24 mouse cellular contexts compared by ENCODE assay signal in genomic region chr14:79269551-79269950, GRCm38 (mm10). TPM values are rescaled to one million over a fixed set of nuclear protein-coding genes. Genes with fewer than 3 reads are reported as not detected.
A peak's percentile ranks its signal among the peaks of the same experiment; 100 is the strongest.
DNase-seq lines count a peak whose midpoint lies in the region; ATAC-seq and TF ChIP-seq lines count a peak whose summit lies in the region.
"Had no signal": no experiment of that assay in that cellular context is flagged by ENCODE, and none has a peak within 500 bp of the region (broad histone marks: within the 10 kb centered on the region; RNA-seq: fewer than 3 reads in every experiment).

No protein-coding gene starts in this region.

- TF ChIP-seq CTCF in heart, adult 2 months (IDR thresholded peaks at IDR 0.05) = no peak
- no peak for TF ChIP-seq CTCF in midbrain, postnatal 0 days (IDR thresholded peaks at IDR 0.05)

- H3K27ac ChIP-seq in heart, adult 2 months = peak overlapping the region; percentile 82
- no peak overlapping the region for H3K27ac ChIP-seq in heart, embryonic 11.5 days (ENCODE audit: low read depth, low read length)
- no peak overlapping the region for H3K27ac ChIP-seq in midbrain, postnatal 0 days (ENCODE audit: low read depth, low read length)
- H3K27ac ChIP-seq in midbrain, embryonic 15.5 days = no peak overlapping the region
- H3K27ac ChIP-seq: hindbrain, embryonic 10.5 days; liver, embryonic 12.5 days; neural tube, embryonic 13.5 days had no signal

- DNase-seq in heart, adult 2 months = no peak
- peak; percentile 74 for DNase-seq in kidney, adult 9 months
- DNase-seq in kidney, adult 18-20 months = no peak
- DNase-seq in midbrain, postnatal 0 days (ENCODE audit: low spot score) = peak; percentile 30
- no peak for DNase-seq in spleen, postnatal 4 days (ENCODE audit: low spot score in 2 of 2)
- DNase-seq: adrenal gland, postnatal 25 days; cerebellum, postnatal 14 days; layer of hippocampus, adult 9-11 months had no signal

- no peak overlapping the region for H3K4me3 ChIP-seq in heart, adult 2 months
- H3K4me3 ChIP-seq in heart, embryonic 11.5 days (ENCODE audit: low read depth, low read length) = no peak overlapping the region
- no peak overlapping the region for H3K4me3 ChIP-seq in midbrain, postnatal 0 days (ENCODE audit: low read depth, low read length)
- H3K4me3 ChIP-seq in midbrain, embryonic 15.5 days = no peak overlapping the region
- H3K4me3 ChIP-seq: hindbrain, embryonic 10.5 days; liver, embryonic 12.5 days; neural tube, embryonic 13.5 days had no signal

- H3K9me3 ChIP-seq in heart, embryonic 11.5 days (replicated peaks; ENCODE audit: control insufficient read depth, low read length) = no peaks in the 10 kb centered on the region
- H3K9me3 ChIP-seq in midbrain, postnatal 0 days (ENCODE audit: low read length) = no peaks in the 10 kb centered on the region
- H3K9me3 ChIP-seq in midbrain, embryonic 15.5 days = no peaks in the 10 kb centered on the region
- H3K9me3 ChIP-seq: G1E; liver, embryonic 12.5 days had no signal

- peaks cover 5% of the 10 kb centered on the region for H3K36me3 ChIP-seq in heart, adult 2 months (ENCODE audit: control insufficient read depth, insufficient read depth, low read length)
- no peaks in the 10 kb centered on the region for H3K36me3 ChIP-seq in heart, embryonic 11.5 days (ENCODE audit: control insufficient read depth, insufficient read depth, low read length)
- H3K36me3 ChIP-seq in midbrain, postnatal 0 days (ENCODE audit: insufficient read depth, low read length) = no peaks in the 10 kb centered on the region
- H3K36me3 ChIP-seq in midbrain, embryonic 15.5 days (replicated peaks) = no peaks in the 10 kb centered on the region
- H3K36me3 ChIP-seq: G1E; hindbrain, embryonic 10.5 days; liver, embryonic 12.5 days; neural tube, embryonic 13.5 days had no signal

- no peak for TF ChIP-seq POLR2A in heart, adult 2 months (IDR thresholded peaks at IDR 0.05; ENCODE audit: insufficient read depth, low read depth, low read length)

- no peak for TF ChIP-seq EP300 in heart, adult 2 months (IDR thresholded peaks at IDR 0.05; ENCODE audit: insufficient read depth, low read depth, low read length)

- H3K4me2 ChIP-seq in heart, embryonic 11.5 days = no peak overlapping the region
- H3K4me2 ChIP-seq in midbrain, postnatal 0 days (ENCODE audit: low read depth, low read length, poor library complexity, severe bottlenecking) = no peak overlapping the region
- no peak overlapping the region for H3K4me2 ChIP-seq in midbrain, embryonic 15.5 days
- H3K4me2 ChIP-seq: liver, embryonic 12.5 days; neural tube, embryonic 13.5 days had no signal

- peaks cover 13% of the 10 kb centered on the region for H3K4me1 ChIP-seq in heart, adult 2 months (ENCODE audit: control insufficient read depth, insufficient read depth, low read length)
- H3K4me1 ChIP-seq in heart, embryonic 11.5 days (ENCODE audit: control insufficient read depth, insufficient read depth, low read length) = peaks cover 4% of the 10 kb centered on the region; the same call in 1 of the 2 replicates
- no peaks in the 10 kb centered on the region; the same call in 1 of the 2 replicates for H3K4me1 ChIP-seq in midbrain, postnatal 0 days (ENCODE audit: insufficient read depth, low read length)
- H3K4me1 ChIP-seq in midbrain, embryonic 15.5 days = peaks cover 14% of the 10 kb centered on the region
- H3K4me1 ChIP-seq: liver, embryonic 12.5 days had no signal

- H3K9ac ChIP-seq in heart, adult 2 months (ENCODE audit: low read depth, low read length) = no peak overlapping the region
- no peak overlapping the region for H3K9ac ChIP-seq in heart, embryonic 11.5 days (ENCODE audit: low read depth, low read length)
- no peak overlapping the region for H3K9ac ChIP-seq in midbrain, postnatal 0 days (replicated peaks; ENCODE audit: low read length, poor library complexity, severe bottlenecking)
- H3K9ac ChIP-seq in midbrain, embryonic 15.5 days = no peak overlapping the region
- H3K9ac ChIP-seq: liver, embryonic 12.5 days; neural tube, embryonic 13.5 days had no signal

- H3K79me2 ChIP-seq in heart, adult 2 months (replicated peaks; ENCODE audit: control insufficient read depth, insufficient read depth, low read length) = no peaks in the 10 kb centered on the region

- H3K27me3 ChIP-seq in heart, adult 2 months (ENCODE audit: control insufficient read depth, insufficient read depth, low read length) = no peaks in the 10 kb centered on the region
- no peaks in the 10 kb centered on the region for H3K27me3 ChIP-seq in heart, embryonic 11.5 days (ENCODE audit: control insufficient read depth, insufficient read depth, low read length)
- no peaks in the 10 kb centered on the region for H3K27me3 ChIP-seq in midbrain, postnatal 0 days (ENCODE audit: insufficient read depth, low read length)
- H3K27me3 ChIP-seq in midbrain, embryonic 15.5 days (replicated peaks) = no peaks in the 10 kb centered on the region
- H3K27me3 ChIP-seq: liver, embryonic 12.5 days; neural tube, embryonic 13.5 days had no signal

- WGBS in heart, adult 2 months = 14% methylated on average over 1 of the region's 1 CpGs
- WGBS in heart, embryonic 11.5 days (ENCODE audit: insufficient replicate concordance) = 71% methylated on average over 1 of the region's 1 CpGs
- WGBS in midbrain, postnatal 0 days = 83% methylated on average over 1 of the region's 1 CpGs
- 86% methylated on average over 1 of the region's 1 CpGs for WGBS in midbrain, embryonic 15.5 days

- ATAC-seq in heart, embryonic 11.5 days (replicated peaks; ENCODE audit: insufficient number of reproducible peaks, low FRiP score, low TSS enrichment) = no peak
- no peak for ATAC-seq in midbrain, postnatal 0 days (ENCODE audit: low FRiP score)
- no peak for ATAC-seq in midbrain, embryonic 15.5 days (replicated peaks)
- no peak for ATAC-seq in CD4-positive, CD25-positive, alpha-beta regulatory T cell, adult 4 months
- ATAC-seq: intestine, embryonic 16.5 days; liver, embryonic 12.5 days; midbrain, embryonic 16.5 days had no signal

- intact Hi-C loops in heart, adult 2 months (cut with DNase I) = loop anchor here (2.0 kb wide), 1 partner anchor 41 kb away; no protein-coding TSS in a partner anchor

RNA-seq across cellular contexts. Expression of gene Zfp957, which starts 22.4 kb away (rescaled TPM):
- not detected for total RNA-seq in heart, adult 2 months (2021)
- not detected in 2 replicates for polyA plus RNA-seq in heart, adult 2 months (2012; rRNA removed)
- polyA plus RNA-seq in heart, embryonic 11.5 days (2014; fragmentation: Nextera tagmentation; extraction: Ambion mirVana) = not detected in 2 replicates
- not detected in 2 replicates for total RNA-seq in midbrain, postnatal 0 days (2014; rRNA removed)
- polyA plus RNA-seq in midbrain, postnatal 0 days (2015; fragmentation: Nextera tagmentation; extraction: Ambion mirVana) = 0.07 TPM in 1 of 2 replicates, not detected in the other
- 0.06 TPM in 1 of 2 replicates, not detected in the other for polyA plus RNA-seq in midbrain, embryonic 15.5 days (2015; fragmentation: Nextera tagmentation; extraction: Ambion mirVana)
- not detected for polyA plus RNA-seq in CD4-positive, CD25-positive, alpha-beta regulatory T cell, adult 4 months (2017; shearing (Covaris generic))
- total RNA-seq: adrenal gland, postnatal 25 days; G1E; gastrocnemius, adult 18-20 months; left cerebral cortex, postnatal 10 days; megakaryocyte progenitor cell, adult 5-6 weeks had no signal
- polyA plus RNA-seq: C2C12; embryonic facial prominence, embryonic 11.5 days; forebrain, embryonic 11.5 days; G1E; hindbrain, embryonic 10.5 days; intestine, embryonic 16.5 days; liver, embryonic 12.5 days; midbrain, embryonic 16.5 days; neural tube, embryonic 13.5 days; urinary bladder, adult 2 months had no signal

RNA-seq across cellular contexts. Expression of gene Rgcc, which starts 31.9 kb away (rescaled TPM):
- total RNA-seq in heart, adult 2 months (2021) = 100 to 1,000 TPM in 1 of 2 experiments, 10 to 100 TPM in 1; 66.4 to 116 TPM
- 91.8 and 124 TPM in 2 replicates for polyA plus RNA-seq in heart, adult 2 months (2012; rRNA removed)
- polyA plus RNA-seq in heart, embryonic 11.5 days (2014; fragmentation: Nextera tagmentation; extraction: Ambion mirVana) = 17.5 and 26.3 TPM in 2 replicates
- total RNA-seq in midbrain, postnatal 0 days (2014; rRNA removed) = 34.2 and 64.3 TPM in 2 replicates
- polyA plus RNA-seq in midbrain, postnatal 0 days (2015; fragmentation: Nextera tagmentation; extraction: Ambion mirVana) = 29.9 and 40.6 TPM in 2 replicates
- 21.4 and 33.6 TPM in 2 replicates for polyA plus RNA-seq in midbrain, embryonic 15.5 days (2015; fragmentation: Nextera tagmentation; extraction: Ambion mirVana)
- 10 to 100 TPM; 20.3 to 29.3 TPM for polyA plus RNA-seq in CD4-positive, CD25-positive, alpha-beta regulatory T cell, adult 4 months (2017; shearing (Covaris generic))
- total RNA-seq: G1E had no signal
- polyA plus RNA-seq: G1E had no signal

Comparison
In these comparisons a context has a peak if more than half of its experiments do, and no peak if none do; other contexts are left out.
1. DNase-seq: peak in kidney, adult 9 months (single experiment) and midbrain, postnatal 0 days (single experiment); none in heart, adult 2 months (0 of 2), kidney, adult 18-20 months (single experiment) and spleen, postnatal 4 days (0 of 2).